Mouse (Mus musculus): ENCODE results near the gene Zfp740. TPM values are rescaled to one million over a fixed set of nuclear protein-coding genes. Genes with fewer than 3 reads are reported as not detected.
"Not testable (repeated sequence)": the region's sequence is repeated elsewhere in the genome, so short reads cannot be mapped to it uniquely, and the experiment has no call there.

Gene Zfp740
- 10.7 and 11.6 TPM in 2 replicates for polyA plus RNA-seq (2015; fragmentation: Nextera tagmentation; extraction: Ambion mirVana)

- DNase-seq (peak; percentile 95), ATAC-seq (peak; percentile 93)
- Histone ChIP-seq H3K9ac (replicated peaks) (peak within 1 kb of the TSS; percentile 97), H3K9me3 (ENCODE audit: low read length) (no peaks in the 10 kb centered on the region), H3K4me1 (ENCODE audit: insufficient read depth) (peaks cover 45% of the 10 kb centered on the region), H3K27ac (ENCODE audit: low read depth) (peak within 1 kb of the TSS; percentile 100), H3K4me2 (ENCODE audit: low read depth, low read length) (peak within 1 kb of the TSS; percentile 98), H3K36me3 (replicated peaks; ENCODE audit: insufficient read depth, low read length) (peaks cover 21% of the 10 kb centered on the region), H3K4me3 (ENCODE audit: low read depth, low read length) (peak within 1 kb of the TSS; percentile 76), H3K27me3 (ENCODE audit: insufficient read depth, low read length) (no peaks in the 10 kb centered on the region)
- TF ChIP-seq EP300 (IDR thresholded peaks at IDR 0.05; ENCODE audit: low read depth) (peak; percentile 20; the same call in 1 of the 2 replicates), CTCF (IDR thresholded peaks at IDR 0.05; ENCODE audit: low read depth) (0 out of 2 replicates have a peak, but pooled peaks have one; percentile 11)
- WGBS (ENCODE audit: insufficient replicate concordance), result under 1% methylated on average over 39 of the region's 68 CpGs
Observed at GRCm38 (mm10) chr15:102202971-102203834, at the start of gene Zfp740. Gene Zfp740 (plus strand): TSS chr15:102203249.

- DNase-seq; H3K4me1 ChIP-seq (ENCODE audit: insufficient read depth); H3K4me3 ChIP-seq (ENCODE audit: low read depth, low read length); H3K4me2 ChIP-seq (ENCODE audit: low read depth, low read length); H3K36me3 ChIP-seq (replicated peaks; ENCODE audit: insufficient read depth, low read length); H3K9me3 ChIP-seq (ENCODE audit: low read length); H3K9ac ChIP-seq (replicated peaks); ATAC-seq; H3K27me3 ChIP-seq (ENCODE audit: insufficient read depth, low read length); H3K27ac ChIP-seq (ENCODE audit: low read depth): not testable (repeated sequence)
- TF ChIP-seq CTCF (IDR thresholded peaks at IDR 0.05; ENCODE audit: low read depth), result 0 out of 2 replicates have a peak, but pooled peaks have one; percentile 24
- 82% methylated on average over 6 of the region's 6 CpGs for WGBS (ENCODE audit: insufficient replicate concordance)
Observed at GRCm38 (mm10) chr15:102155006-102155405, 48.0 kb upstream of the Zfp740 start.

GRCm38 (mm10) chr15:102156836-102157235 is 46.2 kb upstream of the Zfp740 start:
- no peak overlapping the region for H3K4me2 ChIP-seq (ENCODE audit: low read depth, low read length)
- H3K27ac ChIP-seq (ENCODE audit: low read depth), result no peak overlapping the region
- no peak overlapping the region for H3K4me3 ChIP-seq (ENCODE audit: low read depth, low read length)
- no peaks in the 10 kb centered on the region for H3K27me3 ChIP-seq (ENCODE audit: insufficient read depth, low read length)
- TF ChIP-seq CTCF (IDR thresholded peaks at IDR 0.05; ENCODE audit: low read depth) (no peak), EP300 (IDR thresholded peaks at IDR 0.05; ENCODE audit: low read depth) (no peak)
- H3K36me3 ChIP-seq (replicated peaks; ENCODE audit: insufficient read depth, low read length), result 0 out of 2 replicates have a peak, but pooled peaks cover 7% of the 10 kb centered on the region
- no peaks in the 10 kb centered on the region for H3K9me3 ChIP-seq (ENCODE audit: low read length)
- 62% methylated on average over 20 of the region's 20 CpGs for WGBS (ENCODE audit: insufficient replicate concordance)
- DNase-seq (no peak), ATAC-seq (no peak)
- H3K4me1 ChIP-seq (ENCODE audit: insufficient read depth), result no peaks in the 10 kb centered on the region
- no peak overlapping the region for H3K9ac ChIP-seq (replicated peaks)

GRCm38 (mm10) chr15:102160415-102161060 is 42.5 kb upstream of the Zfp740 start:
- 68% methylated on average over 27 of the region's 27 CpGs for WGBS (ENCODE audit: insufficient replicate concordance)
- no peaks in the 10 kb centered on the region for H3K36me3 ChIP-seq (replicated peaks; ENCODE audit: insufficient read depth, low read length)

GRCm38 (mm10) chr15:102163900-102164693 is 39.0 kb upstream of the Zfp740 start:
- Histone ChIP-seq H3K27me3 (ENCODE audit: insufficient read depth, low read length) (no peaks in the 10 kb centered on the region), H3K4me2 (ENCODE audit: low read depth, low read length) (no peak overlapping the region), H3K36me3 (replicated peaks; ENCODE audit: insufficient read depth, low read length) (no peaks in the 10 kb centered on the region), H3K4me1 (ENCODE audit: insufficient read depth) (no peaks in the 10 kb centered on the region), H3K9ac (replicated peaks) (no peak overlapping the region), H3K9me3 (ENCODE audit: low read length) (no peaks in the 10 kb centered on the region), H3K4me3 (ENCODE audit: low read depth, low read length) (no peak overlapping the region), H3K27ac (ENCODE audit: low read depth) (no peak overlapping the region)
- WGBS (ENCODE audit: insufficient replicate concordance), result 34% methylated on average over 3 of the region's 3 CpGs
- DNase-seq (no peak), ATAC-seq (no peak)
- no peak for TF ChIP-seq EP300 (IDR thresholded peaks at IDR 0.05; ENCODE audit: low read depth)
- TF ChIP-seq CTCF (IDR thresholded peaks at IDR 0.05; ENCODE audit: low read depth), result peak; percentile 34

More at GRCm38 (mm10) chr15:102160415-102161060, 42.5 kb upstream of the Zfp740 start:
- H3K9ac ChIP-seq (replicated peaks), result no peak overlapping the region
- H3K27ac ChIP-seq (ENCODE audit: low read depth), result no peak overlapping the region
- H3K4me1 ChIP-seq (ENCODE audit: insufficient read depth), result no peaks in the 10 kb centered on the region
- no peak for DNase-seq
- no peak overlapping the region for H3K4me2 ChIP-seq (ENCODE audit: low read depth, low read length)
- no peaks in the 10 kb centered on the region for H3K9me3 ChIP-seq (ENCODE audit: low read length)
- no peak for ATAC-seq
- no peak overlapping the region for H3K4me3 ChIP-seq (ENCODE audit: low read depth, low read length)
- H3K27me3 ChIP-seq (ENCODE audit: insufficient read depth, low read length), result no peaks in the 10 kb centered on the region
- TF ChIP-seq CTCF (IDR thresholded peaks at IDR 0.05; ENCODE audit: low read depth) (no peak), EP300 (IDR thresholded peaks at IDR 0.05; ENCODE audit: low read depth) (no peak)

Measured in liver, postnatal 0 days (tissue).